Mouse (Mus musculus) forebrain, embryonic 12.5 days (tissue): ENCODE measurements around the gene E030018B13Rik. TPM values are rescaled to one million over a fixed set of nuclear protein-coding genes. Genes with fewer than 3 reads are reported as not detected.

Source experiments
- ATAC-seq: fragments of 200-750 bp; cut with Nextera tagmentation; 2 replicates; pipeline ENCODE4 v1.8.0; 2017; ENCODE audit warnings: moderate TSS enrichment; ENCODE audit not compliant: low FRiP score
- H3K27ac ChIP-seq: fragments of 300-500 bp; sonication (generic); 2 replicates; pipeline ENCODE4 v1.5.1; 2016; ENCODE audit warnings: mild to moderate bottlenecking
- H3K27me3 ChIP-seq: fragments of 300-500 bp; sonication (generic); 2 replicates; pipeline ENCODE4 v1.6.1; 2016; ENCODE audit warnings: mild to moderate bottlenecking
- H3K36me3 ChIP-seq: fragments of 300-500 bp; sonication (generic); replicated peaks from 2 replicates; pipeline ENCODE4 v1.6.1; 2016; ENCODE audit warnings: mild to moderate bottlenecking
- H3K4me1 ChIP-seq: fragments of 300-500 bp; sonication (generic); 2 replicates; pipeline ENCODE4 v1.6.1; 2016
- H3K4me2 ChIP-seq: fragments of 300-500 bp; sonication (generic); 2 replicates; pipeline ENCODE4 v1.6.1; 2016; ENCODE audit warnings: mild to moderate bottlenecking, moderate library complexity
- H3K4me3 ChIP-seq: fragments of 300-500 bp; sonication (generic); replicated peaks from 2 replicates; pipeline ENCODE4 v1.5.1; 2016; ENCODE audit warnings: mild to moderate bottlenecking
- H3K9ac ChIP-seq: fragments of 300-500 bp; sonication (generic); 2 replicates; pipeline ENCODE4 v1.6.1; 2016; ENCODE audit warnings: mild to moderate bottlenecking
- H3K9me3 ChIP-seq: fragments of 300-500 bp; sonication (generic); 2 replicates; pipeline ENCODE4 v1.6.1; 2016
- WGBS: fragments of 180-500 bp; shearing (Covaris S2); methylation state at CpG from one replicate; pipeline ENCODE4 v1.1.7; 2016; 5-methylcytosine and 5-hydroxymethylcytosine counted together
- polyA plus RNA-seq: library from polyadenylated mRNA; unstranded; fragments of >200 nt; fragmentation: Nextera tagmentation; extraction: Ambion mirVana; gene quantifications from 2 replicates; pipeline ENCODE4 v1.2.1, GENCODE M21; 2016

Gene E030018B13Rik
- polyA plus RNA-seq, 1 experiment from 2014 or later = not detected

DNA sequence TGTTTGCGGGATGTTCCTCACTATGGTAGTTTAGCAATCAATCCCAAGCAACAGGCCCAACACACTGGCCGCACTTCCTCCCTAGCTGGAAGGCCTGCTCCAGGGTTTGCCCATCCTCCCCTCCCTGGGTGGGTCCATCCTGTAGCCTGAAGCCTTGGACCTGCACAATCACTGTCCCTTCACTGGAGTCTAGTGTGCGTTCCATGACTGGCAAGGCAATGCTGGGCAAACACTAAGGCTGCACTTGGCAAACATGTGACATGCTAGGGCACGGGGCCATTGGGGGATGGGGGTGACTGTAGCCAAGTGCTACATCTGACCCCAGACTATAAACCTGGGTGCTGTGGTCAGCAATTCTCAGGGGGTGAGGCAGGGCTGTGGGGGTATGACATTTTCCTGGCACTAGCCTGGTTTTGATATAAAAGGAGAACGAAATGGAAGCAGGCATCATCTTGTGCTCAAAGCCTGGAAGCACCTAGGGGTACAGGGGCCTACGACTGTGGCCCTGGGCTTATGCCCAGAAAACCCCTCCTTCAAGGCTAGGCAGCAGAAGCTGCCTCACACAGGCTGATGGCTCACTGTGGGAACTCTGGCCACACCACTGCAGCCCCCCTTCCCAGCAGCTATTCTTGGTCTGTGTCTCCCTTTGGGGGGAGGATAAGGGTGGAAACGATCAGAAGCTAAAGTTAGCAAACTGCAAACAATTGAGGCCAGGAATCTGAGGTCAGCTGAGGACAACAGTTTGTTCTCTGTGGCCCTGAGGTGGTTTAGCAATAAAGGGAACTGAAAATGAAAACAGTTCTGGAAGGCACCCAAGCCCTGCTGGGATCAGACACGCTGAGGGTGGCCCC, 5.0 kb upstream of the E030018B13Rik start:
- 63% methylated on average over 8 of the region's 8 CpGs for WGBS
- H3K4me2 ChIP-seq = no peak overlapping the region
- H3K27me3 ChIP-seq = no peaks in the 10 kb centered on the region
- no peak overlapping the region for H3K9ac ChIP-seq
- no peaks in the 10 kb centered on the region for H3K36me3 ChIP-seq
- H3K27ac ChIP-seq = peak overlapping the region; percentile 21; the same call in 1 of the 2 replicates
- no peaks in the 10 kb centered on the region for H3K9me3 ChIP-seq
- H3K4me3 ChIP-seq = no peak overlapping the region
- peaks cover 61% of the 10 kb centered on the region for H3K4me1 ChIP-seq
- ATAC-seq = no peak

DNA sequence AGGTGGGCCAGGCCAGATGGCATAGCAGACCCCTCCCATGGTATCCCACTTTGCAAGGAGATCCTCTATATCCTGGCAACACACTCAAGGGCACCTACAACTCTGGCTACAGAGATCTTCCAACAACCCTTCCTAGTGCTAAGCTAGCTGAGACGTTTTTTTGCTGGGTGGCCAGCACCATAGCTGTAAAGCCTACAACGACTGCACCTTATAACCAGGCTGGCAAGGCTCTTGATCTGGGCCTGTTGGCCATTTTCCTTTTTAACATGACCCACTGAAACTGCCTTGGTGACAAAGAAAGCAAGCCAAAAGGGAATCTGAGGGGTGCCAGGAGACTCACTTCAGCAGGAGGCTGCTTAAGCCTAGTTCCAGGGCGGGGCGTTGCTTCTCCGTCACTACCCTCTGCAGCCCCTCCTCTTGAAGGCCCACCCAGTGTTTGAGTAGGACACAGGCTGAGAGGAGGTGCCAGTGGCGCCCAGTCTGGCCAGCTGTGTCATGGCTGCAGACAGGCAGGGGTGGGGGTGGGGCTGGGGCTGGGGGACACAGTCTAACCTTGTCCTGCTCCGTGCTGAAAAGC, 4.3 kb upstream of the E030018B13Rik start:
- no peak overlapping the region for H3K9ac ChIP-seq

DNA sequence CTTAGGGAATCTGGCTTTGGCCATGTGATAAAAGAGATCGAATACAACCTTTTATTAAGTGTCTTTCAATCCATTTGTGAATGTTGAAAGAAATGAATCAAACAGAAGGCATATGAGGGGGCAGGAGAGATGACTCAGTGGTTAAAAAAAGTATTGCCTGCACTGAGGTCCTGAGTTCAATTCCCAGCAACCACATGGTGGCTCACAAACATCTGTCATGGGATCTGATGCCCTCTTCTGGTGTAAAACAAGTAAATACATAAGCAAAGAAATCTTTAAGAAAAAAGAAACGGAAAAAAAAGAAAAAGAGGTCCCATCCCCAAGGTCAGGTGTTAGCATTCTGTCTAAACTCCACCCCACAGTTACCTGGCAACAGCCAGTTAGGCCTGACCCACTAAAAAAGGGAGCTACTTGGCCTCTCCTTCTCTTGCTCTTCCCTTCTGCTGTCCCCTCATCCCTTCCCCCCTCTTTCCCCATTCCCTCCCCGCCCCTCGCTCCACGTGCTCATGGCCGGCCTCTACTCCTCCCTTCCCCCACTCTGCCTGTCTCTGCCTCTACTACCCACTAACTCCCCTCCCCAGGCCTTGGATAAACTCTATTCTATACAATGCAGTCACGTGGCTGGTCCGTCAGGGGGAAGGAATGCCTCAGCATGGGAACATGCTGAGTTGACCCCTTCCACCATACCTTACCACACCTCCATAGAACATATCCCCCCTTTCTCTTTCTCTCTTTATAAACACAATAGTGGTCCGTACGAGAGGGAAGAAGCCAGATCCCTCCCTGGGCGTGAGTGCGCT, 3.5 kb upstream of the E030018B13Rik start:
- Histone ChIP-seq H3K4me1 (peaks cover 66% of the 10 kb centered on the region), H3K27ac (no peak overlapping the region), H3K9me3 (no peaks in the 10 kb centered on the region), H3K36me3 (no peaks in the 10 kb centered on the region), H3K9ac (no peak overlapping the region), H3K4me2 (no peak overlapping the region), H3K27me3 (no peaks in the 10 kb centered on the region), H3K4me3 (no peak overlapping the region)
- 16% methylated on average over 12 of the region's 12 CpGs for WGBS
- peak; percentile 18; the same call in 1 of the 2 replicates for ATAC-seq

More for the DNA sequence above, 4.3 kb upstream of the E030018B13Rik start:
- peak overlapping the region; percentile 21; the same call in 1 of the 2 replicates for H3K27ac ChIP-seq
- H3K4me3 ChIP-seq = no peak overlapping the region
- no peaks in the 10 kb centered on the region for H3K27me3 ChIP-seq
- no peaks in the 10 kb centered on the region for H3K36me3 ChIP-seq
- 26% methylated on average over 7 of the region's 7 CpGs for WGBS
- H3K9me3 ChIP-seq = no peaks in the 10 kb centered on the region
- ATAC-seq = peak; percentile 37; the same call in 1 of the 2 replicates
- H3K4me2 ChIP-seq = no peak overlapping the region
- peaks cover 63% of the 10 kb centered on the region for H3K4me1 ChIP-seq

DNA sequence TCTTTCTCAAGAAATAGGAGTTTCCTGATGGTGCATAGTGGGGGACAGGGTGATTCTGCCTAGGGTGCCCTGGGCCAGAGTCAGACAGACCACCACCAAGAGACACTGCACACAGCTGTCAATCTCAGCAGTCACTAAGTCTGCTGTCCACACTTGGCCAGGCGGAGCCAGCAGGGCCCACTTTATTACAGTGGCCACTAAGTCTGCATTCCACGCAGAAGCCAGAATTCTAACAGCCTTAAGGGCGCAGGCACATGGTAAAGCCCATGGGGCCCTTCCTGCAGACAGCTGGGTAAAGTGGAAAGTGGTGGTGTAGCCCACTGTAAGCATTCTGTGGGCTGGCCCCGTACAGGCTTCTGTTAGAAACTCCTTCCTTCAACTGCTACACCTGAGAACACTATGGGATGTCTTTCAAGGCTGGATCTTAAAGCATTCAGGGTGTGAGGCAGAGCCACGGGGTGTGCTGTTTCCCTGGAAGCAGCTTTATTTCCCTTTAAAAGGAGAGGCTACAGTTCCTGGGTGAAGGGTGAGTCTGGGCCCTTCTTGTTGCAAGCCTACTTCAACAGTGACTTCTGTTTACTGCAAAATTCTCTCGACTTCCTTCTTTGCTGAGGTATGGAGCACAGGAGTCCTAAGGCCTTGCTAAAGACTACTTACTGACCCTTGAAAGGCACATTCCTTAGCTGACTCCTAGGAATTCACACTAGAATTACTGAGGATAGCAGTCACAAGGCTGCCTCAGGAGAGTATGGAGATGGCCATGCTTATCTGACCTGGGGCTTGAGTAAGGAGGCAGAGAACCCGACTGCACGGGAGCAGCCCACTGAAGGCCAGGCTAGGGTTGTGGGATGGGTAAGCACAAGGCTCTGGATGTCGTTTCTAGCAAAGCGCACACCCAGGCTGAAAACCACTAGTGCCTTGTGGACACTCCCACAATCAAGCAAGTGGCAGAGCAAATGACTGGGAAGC, 2.6 kb upstream of the E030018B13Rik start:
- no peaks in the 10 kb centered on the region for H3K27me3 ChIP-seq
- WGBS = 48% methylated on average over 10 of the region's 10 CpGs
- H3K4me2 ChIP-seq = no peak overlapping the region
- H3K4me1 ChIP-seq = peaks cover 61% of the 10 kb centered on the region
- ATAC-seq = peak; percentile 50
- 0 out of 2 replicates have a peak overlapping the region, but pooled peaks have one; percentile 5 for H3K27ac ChIP-seq
- no peaks in the 10 kb centered on the region for H3K9me3 ChIP-seq
- no peak overlapping the region for H3K9ac ChIP-seq
- no peak overlapping the region for H3K4me3 ChIP-seq
- no peaks in the 10 kb centered on the region for H3K36me3 ChIP-seq

DNA sequence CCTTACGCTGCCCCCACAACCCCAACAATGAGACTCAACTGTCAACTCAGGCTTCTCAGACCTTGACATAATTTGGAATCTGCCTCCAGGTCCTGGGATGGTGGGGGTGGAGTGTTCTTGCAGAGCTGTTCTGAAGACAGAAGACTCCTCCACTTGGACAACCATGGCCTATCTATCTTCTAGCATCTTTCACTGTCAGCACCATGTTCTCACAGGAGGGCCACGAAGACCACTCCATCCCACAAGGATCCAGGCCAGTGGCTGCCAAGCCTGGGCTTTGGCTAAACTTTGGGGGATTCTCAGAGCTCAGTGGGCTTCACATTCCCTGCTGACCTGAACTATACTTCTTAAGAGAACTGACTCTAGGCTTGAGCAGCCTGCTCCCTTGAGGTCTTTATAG, 1.8 kb upstream of the E030018B13Rik start:
- Histone ChIP-seq H3K27me3 (no peaks in the 10 kb centered on the region), H3K27ac (no peak overlapping the region), H3K9me3 (no peaks in the 10 kb centered on the region), H3K36me3 (no peaks in the 10 kb centered on the region), H3K9ac (no peak overlapping the region), H3K4me3 (no peak overlapping the region), H3K4me2 (no peak overlapping the region), H3K4me1 (peaks cover 58% of the 10 kb centered on the region)
- no peak for ATAC-seq
- WGBS = 95% methylated on average over 2 of the region's 2 CpGs

DNA sequence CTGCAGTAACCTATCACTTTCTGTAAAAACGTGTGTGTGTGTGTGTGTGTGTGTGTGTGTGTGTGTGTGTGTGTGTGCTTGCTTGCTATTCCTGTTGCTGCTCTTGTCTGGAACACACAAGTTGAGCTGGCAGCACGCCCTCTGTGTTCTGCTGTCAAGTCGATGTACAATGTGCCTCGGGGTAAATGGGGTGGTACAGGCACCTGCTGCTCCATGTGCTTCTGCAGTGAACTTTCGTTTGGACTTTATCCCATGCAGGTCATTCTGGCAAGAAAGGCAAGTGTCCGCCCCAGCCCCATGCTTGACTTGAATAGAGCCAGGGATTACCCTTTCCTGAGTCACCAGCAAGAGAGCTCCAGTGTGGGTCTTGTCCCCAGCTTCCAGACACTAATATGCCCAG, 1.0 kb downstream of the E030018B13Rik start:
- Histone ChIP-seq H3K4me1 (peaks cover 40% of the 10 kb centered on the region), H3K27ac (no peak overlapping the region), H3K27me3 (no peaks in the 10 kb centered on the region), H3K4me3 (no peak overlapping the region), H3K9me3 (no peaks in the 10 kb centered on the region), H3K9ac (no peak overlapping the region), H3K36me3 (no peaks in the 10 kb centered on the region), H3K4me2 (no peak overlapping the region)
- 64% methylated on average over 6 of the region's 6 CpGs for WGBS
- ATAC-seq = no peak

DNA sequence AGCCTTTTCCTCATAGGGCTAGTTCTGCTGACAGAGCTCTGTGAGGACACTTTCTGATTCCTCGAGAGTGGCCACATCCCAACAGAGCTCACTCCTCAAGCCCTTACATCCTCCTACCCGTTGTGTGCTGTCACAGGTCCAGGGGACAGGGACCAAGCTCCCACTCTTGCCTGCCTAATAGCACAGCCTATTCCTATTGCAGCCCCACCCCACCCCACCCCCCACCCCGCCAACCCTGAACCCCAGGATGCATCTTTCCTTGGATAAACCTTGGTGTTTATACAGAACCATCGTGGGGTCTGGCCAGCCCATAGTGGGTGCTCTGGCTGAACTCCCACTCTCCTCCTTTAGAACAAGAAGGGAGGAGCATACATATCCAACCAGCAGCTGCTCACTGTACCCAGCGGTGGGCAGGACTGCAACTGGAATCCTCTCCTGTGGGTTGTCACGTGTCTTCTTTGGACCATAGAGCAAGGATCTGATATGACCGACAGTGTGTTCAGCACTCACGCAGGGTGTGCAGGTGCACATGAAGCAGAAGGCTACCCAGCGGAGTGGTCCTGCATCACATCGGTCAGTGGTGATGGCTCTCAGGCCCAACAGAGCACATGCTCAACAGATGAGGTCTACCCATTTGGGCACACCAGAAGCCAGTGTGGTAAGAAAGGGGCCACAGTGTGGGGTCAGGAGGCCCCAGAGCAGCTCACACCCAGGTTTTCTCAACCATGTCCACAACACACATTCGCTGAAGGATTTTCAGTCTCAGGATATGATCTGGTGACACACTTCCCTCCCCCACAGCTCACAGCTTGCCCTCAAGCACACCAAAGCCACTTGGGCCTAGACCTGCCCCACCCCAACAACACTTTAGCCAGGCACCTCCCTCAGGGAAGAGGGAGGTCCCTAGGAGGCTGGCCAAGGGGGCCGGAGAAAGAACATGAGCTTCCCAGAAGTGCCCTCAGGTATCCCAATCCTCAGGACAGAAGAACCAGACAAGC, 2.4 kb downstream of the E030018B13Rik start:
- Histone ChIP-seq H3K9ac (no peak overlapping the region), H3K4me1 (peaks cover 29% of the 10 kb centered on the region), H3K4me3 (no peak overlapping the region), H3K27ac (no peak overlapping the region), H3K9me3 (no peaks in the 10 kb centered on the region), H3K36me3 (no peaks in the 10 kb centered on the region), H3K4me2 (no peak overlapping the region), H3K27me3 (no peaks in the 10 kb centered on the region)
- no peak for ATAC-seq
- WGBS = 87% methylated on average over 12 of the region's 12 CpGs

DNA sequence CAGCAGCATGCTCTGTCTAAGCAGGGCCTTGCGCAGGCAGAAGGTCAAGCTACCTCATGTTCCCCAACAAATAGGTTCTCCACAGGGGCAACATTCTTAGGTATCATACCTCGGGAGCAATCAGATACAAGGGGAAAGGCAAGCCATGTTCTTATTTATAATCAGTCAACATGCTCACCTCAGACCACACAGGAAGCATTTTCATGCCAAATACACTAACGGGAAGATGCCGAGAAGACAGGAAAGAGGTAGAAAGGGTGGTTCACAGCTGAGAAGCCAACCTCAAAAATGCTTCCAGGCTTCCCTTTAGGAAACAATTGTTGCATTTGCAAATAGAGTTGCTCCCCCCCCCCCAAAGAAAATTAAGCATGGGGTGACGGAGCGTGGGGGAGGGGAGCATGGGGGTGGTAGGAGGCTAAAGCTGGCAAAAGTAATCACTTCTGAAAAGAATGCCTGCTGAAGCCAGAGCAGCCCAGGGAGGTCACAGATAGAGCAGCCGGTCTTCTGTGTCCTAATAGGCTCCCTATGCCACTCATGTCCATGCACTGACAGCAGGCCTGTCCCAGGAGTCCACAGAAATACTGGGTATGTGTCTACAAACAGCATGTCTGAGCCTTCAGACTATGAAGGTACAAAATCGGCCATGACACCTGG, 5.4 kb downstream of the E030018B13Rik start:
- no peak for ATAC-seq
- 73% methylated on average over 8 of the region's 8 CpGs for WGBS
- peaks cover 45% of the 10 kb centered on the region for H3K4me1 ChIP-seq
- no peak overlapping the region for H3K4me3 ChIP-seq
- no peaks in the 10 kb centered on the region for H3K27me3 ChIP-seq
- no peaks in the 10 kb centered on the region for H3K36me3 ChIP-seq
- H3K9ac ChIP-seq = no peak overlapping the region
- H3K4me2 ChIP-seq = no peak overlapping the region
- H3K9me3 ChIP-seq = no peaks in the 10 kb centered on the region
- no peak overlapping the region for H3K27ac ChIP-seq

DNA sequence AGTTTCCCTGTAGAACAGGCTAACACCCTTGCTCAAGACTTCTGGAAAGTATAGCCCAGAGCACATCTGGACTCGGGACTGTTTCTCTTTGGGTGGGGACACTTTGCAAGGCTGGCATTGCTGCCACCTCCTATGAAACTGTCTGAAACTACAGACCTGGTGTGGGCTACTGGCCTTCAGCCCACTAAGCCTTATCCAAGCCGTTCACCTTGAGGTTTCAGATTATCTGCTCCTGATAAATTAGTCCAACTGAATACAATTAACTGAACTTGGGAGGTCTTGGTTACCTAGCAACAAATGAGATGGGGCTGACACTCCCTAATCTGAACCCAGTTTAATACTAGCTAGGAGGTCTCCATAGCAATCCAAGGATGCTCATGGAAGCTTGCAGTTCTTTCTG, 5.9 kb downstream of the E030018B13Rik start:
- no peak overlapping the region for H3K4me2 ChIP-seq
- H3K27me3 ChIP-seq = no peaks in the 10 kb centered on the region
- H3K4me3 ChIP-seq = no peak overlapping the region
- peaks cover 43% of the 10 kb centered on the region for H3K4me1 ChIP-seq
- H3K9me3 ChIP-seq = no peaks in the 10 kb centered on the region
- no peak overlapping the region for H3K9ac ChIP-seq
- no peaks in the 10 kb centered on the region for H3K36me3 ChIP-seq
- no peak overlapping the region for H3K27ac ChIP-seq
- ATAC-seq = no peak
- WGBS = 64% methylated on average over 2 of the region's 2 CpGs

DNA sequence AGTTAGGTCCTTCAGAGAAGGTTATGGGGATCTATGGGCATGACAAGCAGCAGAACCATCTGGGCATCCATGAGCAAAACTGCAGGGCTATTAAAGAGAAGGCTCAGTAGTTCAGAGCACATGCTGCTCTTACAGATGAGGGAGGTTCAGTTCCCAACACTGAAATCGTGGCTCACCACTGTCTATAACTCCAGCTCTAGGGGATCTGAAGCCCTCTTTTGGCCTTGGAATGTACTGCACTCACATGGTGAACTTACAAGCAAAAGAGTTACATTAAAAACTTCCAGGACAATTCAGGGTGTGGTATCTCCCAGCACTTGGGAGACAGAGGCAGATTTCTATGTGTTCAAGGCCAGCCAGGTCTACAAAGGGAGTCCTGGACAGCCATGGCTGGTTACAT, 6.3 kb downstream of the E030018B13Rik start:
- Histone ChIP-seq H3K27me3 (no peaks in the 10 kb centered on the region), H3K4me1 (peaks cover 41% of the 10 kb centered on the region)
- 83% methylated on average over 1 of the region's 1 CpGs for WGBS

More for the DNA sequence above, 6.3 kb downstream of the E030018B13Rik start:
- no peak for ATAC-seq
- no peak overlapping the region for H3K27ac ChIP-seq
- no peak overlapping the region for H3K4me3 ChIP-seq
- no peaks in the 10 kb centered on the region for H3K36me3 ChIP-seq
- H3K9me3 ChIP-seq = no peaks in the 10 kb centered on the region
- H3K4me2 ChIP-seq = no peak overlapping the region
- no peak overlapping the region for H3K9ac ChIP-seq
